Mouse (Mus musculus): ENCODE data around the gene Hoxa4. TPM values are rescaled to one million over a fixed set of nuclear protein-coding genes. Genes with fewer than 3 reads are reported as not detected.

Hoxa4 gene
- total and polyA plus RNA-seq, 3 experiments: not detected

GRCm38 (mm10) chr6:52213119-52213986, 21.8 kb upstream of the Hoxa4 start, which contains the start of the genes Hoxa3 and Gm28308:
Gene Hoxa3, minus strand, starts transcription at chr6:52213336.
Gene Gm28308, minus strand, starts transcription at chr6:52213339.
- H3K4me1 ChIP-seq (ENCODE audit: insufficient read depth, low read depth, low read length): no peaks in the 10 kb centered on the region
- TF ChIP-seq CTCF (IDR thresholded peaks at IDR 0.05; ENCODE audit: low read depth, low read length) (no peak), TAL1 (conservative IDR thresholded peaks at IDR 0.05; ENCODE audit: low read depth, low read length) (no peak), GATA2 (IDR thresholded peaks at IDR 0.05; ENCODE audit: borderline replicate concordance, low read depth, low read length) (no peak), POLR2AphosphoS5 (IDR thresholded peaks at IDR 0.05; ENCODE audit: insufficient replicate concordance, low read depth, low read length) (no peak), GATA1 (IDR thresholded peaks at IDR 0.05; ENCODE audit: borderline replicate concordance, low read length) (no peak)
- no peak for DNase-seq (ENCODE audit: low spot score)
- no peak within 1 kb of the TSS for H3K4me3 ChIP-seq (ENCODE audit: low read depth, low read length)
- H3K27me3 ChIP-seq (ENCODE audit: insufficient read depth, low read length): peaks cover 48% of the 10 kb centered on the region
- ATAC-seq (ENCODE audit: extremely low read depth, insufficient number of reproducible peaks, low FRiP score, poor library complexity, severe bottlenecking): no peak
- no peaks in the 10 kb centered on the region for H3K36me3 ChIP-seq (replicated peaks)
- peaks cover 9% of the 10 kb centered on the region for H3K9me3 ChIP-seq (replicated peaks)

GRCm38 (mm10) chr6:52212556-52213118, 21.1 kb upstream of the Hoxa4 start:
- H3K9me3 ChIP-seq (replicated peaks): peaks cover 8% of the 10 kb centered on the region
- H3K4me3 ChIP-seq (ENCODE audit: low read depth, low read length): no peak overlapping the region
- ATAC-seq (ENCODE audit: extremely low read depth, insufficient number of reproducible peaks, low FRiP score, poor library complexity, severe bottlenecking) (no peak), DNase-seq (ENCODE audit: low spot score) (no peak)
- H3K4me1 ChIP-seq (ENCODE audit: insufficient read depth, low read depth, low read length): no peaks in the 10 kb centered on the region
- TF ChIP-seq CTCF (IDR thresholded peaks at IDR 0.05; ENCODE audit: low read depth, low read length) (no peak), POLR2AphosphoS5 (IDR thresholded peaks at IDR 0.05; ENCODE audit: insufficient replicate concordance, low read depth, low read length) (no peak), GATA1 (IDR thresholded peaks at IDR 0.05; ENCODE audit: borderline replicate concordance, low read length) (no peak), GATA2 (IDR thresholded peaks at IDR 0.05; ENCODE audit: borderline replicate concordance, low read depth, low read length) (no peak), TAL1 (conservative IDR thresholded peaks at IDR 0.05; ENCODE audit: low read depth, low read length) (no peak)
- no peaks in the 10 kb centered on the region for H3K36me3 ChIP-seq (replicated peaks)
- H3K27me3 ChIP-seq (ENCODE audit: insufficient read depth, low read length): peaks cover 48% of the 10 kb centered on the region

- peaks cover 2% of the 10 kb centered on the region for H3K9me3 ChIP-seq (replicated peaks)
- TF ChIP-seq GATA1 (IDR thresholded peaks at IDR 0.05; ENCODE audit: borderline replicate concordance, low read length) (no peak), POLR2AphosphoS5 (IDR thresholded peaks at IDR 0.05; ENCODE audit: insufficient replicate concordance, low read depth, low read length) (no peak), GATA2 (IDR thresholded peaks at IDR 0.05; ENCODE audit: borderline replicate concordance, low read depth, low read length) (no peak), TAL1 (conservative IDR thresholded peaks at IDR 0.05; ENCODE audit: low read depth, low read length) (no peak)
- H3K4me1 ChIP-seq (ENCODE audit: insufficient read depth, low read depth, low read length): no peaks in the 10 kb centered on the region
- no peak overlapping the region for H3K4me3 ChIP-seq (ENCODE audit: low read depth, low read length)
- H3K36me3 ChIP-seq (replicated peaks): no peaks in the 10 kb centered on the region
- peaks cover 46% of the 10 kb centered on the region for H3K27me3 ChIP-seq (ENCODE audit: insufficient read depth, low read length)
- no peak for DNase-seq (ENCODE audit: low spot score)
- no peak for ATAC-seq (ENCODE audit: extremely low read depth, insufficient number of reproducible peaks, low FRiP score, poor library complexity, severe bottlenecking)
Measured at GRCm38 (mm10) chr6:52211961-52212360, 20.4 kb upstream of the Hoxa4 start.

GRCm38 (mm10) chr6:52211170-52211935, 19.8 kb upstream of the Hoxa4 start:
- ATAC-seq (ENCODE audit: extremely low read depth, insufficient number of reproducible peaks, low FRiP score, poor library complexity, severe bottlenecking) (no peak), DNase-seq (ENCODE audit: low spot score) (no peak)
- H3K36me3 ChIP-seq (replicated peaks): no peaks in the 10 kb centered on the region
- no peaks in the 10 kb centered on the region; the same call in 1 of the 2 replicates for H3K9me3 ChIP-seq (replicated peaks)
- TF ChIP-seq CTCF (IDR thresholded peaks at IDR 0.05; ENCODE audit: low read depth, low read length): no peak
- TF ChIP-seq GATA2 (IDR thresholded peaks at IDR 0.05; ENCODE audit: borderline replicate concordance, low read depth, low read length): no peak
- no peak for TF ChIP-seq TAL1 (conservative IDR thresholded peaks at IDR 0.05; ENCODE audit: low read depth, low read length)
- no peak for TF ChIP-seq POLR2AphosphoS5 (IDR thresholded peaks at IDR 0.05; ENCODE audit: insufficient replicate concordance, low read depth, low read length)
- TF ChIP-seq GATA1 (IDR thresholded peaks at IDR 0.05; ENCODE audit: borderline replicate concordance, low read length): no peak
- H3K4me3 ChIP-seq (ENCODE audit: low read depth, low read length): no peak overlapping the region
- peaks cover 44% of the 10 kb centered on the region for H3K27me3 ChIP-seq (ENCODE audit: insufficient read depth, low read length)
- H3K4me1 ChIP-seq (ENCODE audit: insufficient read depth, low read depth, low read length): no peaks in the 10 kb centered on the region

GRCm38 (mm10) chr6:52209685-52210046, 18.1 kb upstream of the Hoxa4 start:
- no peak for TF ChIP-seq TAL1 (conservative IDR thresholded peaks at IDR 0.05; ENCODE audit: low read depth, low read length)
- TF ChIP-seq CTCF (IDR thresholded peaks at IDR 0.05; ENCODE audit: low read depth, low read length): no peak
- no peak for TF ChIP-seq GATA1 (IDR thresholded peaks at IDR 0.05; ENCODE audit: borderline replicate concordance, low read length)
- no peak for TF ChIP-seq POLR2AphosphoS5 (IDR thresholded peaks at IDR 0.05; ENCODE audit: insufficient replicate concordance, low read depth, low read length)
- TF ChIP-seq GATA2 (IDR thresholded peaks at IDR 0.05; ENCODE audit: borderline replicate concordance, low read depth, low read length): no peak
- Histone ChIP-seq H3K27me3 (ENCODE audit: insufficient read depth, low read length) (peaks cover 32% of the 10 kb centered on the region; the same call in 1 of the 2 replicates), H3K4me1 (ENCODE audit: insufficient read depth, low read depth, low read length) (no peaks in the 10 kb centered on the region), H3K36me3 (replicated peaks) (no peaks in the 10 kb centered on the region), H3K9me3 (replicated peaks) (peaks cover 3% of the 10 kb centered on the region; the same call in 1 of the 2 replicates), H3K4me3 (ENCODE audit: low read depth, low read length) (no peak overlapping the region)
- ATAC-seq (ENCODE audit: extremely low read depth, insufficient number of reproducible peaks, low FRiP score, poor library complexity, severe bottlenecking) (no peak), DNase-seq (ENCODE audit: low spot score) (no peak)

All from G1E (cell line).